Mouse (Mus musculus) embryo, embryonic 11.5 days (tissue): Measurements from ENCODE around the gene Gm10944.

ENCODE experiments used
- DNase-seq: peaks from one replicate; pipeline ENCODE4 v3.0.0-alpha.2; 2012; ENCODE audit warnings: low read depth, low spot score

The Gm10944 gene

DNA sequence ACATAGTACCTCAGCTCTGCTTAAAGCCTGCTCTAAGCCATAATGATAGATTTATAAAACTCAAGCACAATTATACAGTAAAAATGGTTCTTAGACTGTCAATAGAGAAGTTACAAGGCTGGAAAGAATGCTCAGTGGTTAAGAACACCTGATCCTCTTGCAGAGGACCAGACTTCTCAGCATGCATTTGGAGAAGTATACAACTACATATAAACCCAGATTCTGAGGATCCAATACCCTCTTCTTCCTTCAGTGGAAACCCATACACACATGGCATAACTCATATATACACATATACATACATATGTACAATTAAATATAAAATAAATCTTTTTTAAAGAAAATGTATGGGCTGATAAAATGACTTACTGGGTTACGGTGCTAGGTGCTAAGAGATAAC lies at the start of gene Gm10944:
TSS of gene Gm10944 (plus strand) at position 301 of the 400 bp plus-strand sequence.
- no peak for DNase-seq

DNA sequence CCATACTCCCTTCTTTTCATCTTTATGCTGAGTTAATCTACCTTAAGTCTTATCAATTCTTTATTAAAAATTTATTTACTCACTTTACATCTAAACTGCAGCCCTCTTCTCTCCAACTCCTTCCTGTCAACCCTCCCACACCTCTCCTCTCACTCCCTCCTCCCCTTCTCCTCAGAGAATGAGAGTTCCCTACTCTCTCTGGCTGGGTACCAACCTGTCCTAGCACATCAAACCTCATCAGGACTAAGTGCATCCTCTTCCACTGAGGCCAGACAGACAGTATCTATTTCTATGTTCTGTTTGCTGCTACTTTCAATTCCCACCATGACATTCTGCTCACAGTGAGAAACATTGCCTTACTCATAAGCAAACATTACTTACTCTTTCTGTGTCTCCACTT lies 25.2 kb upstream of the Gm10944 start:
- DNase-seq: no peak

DNA sequence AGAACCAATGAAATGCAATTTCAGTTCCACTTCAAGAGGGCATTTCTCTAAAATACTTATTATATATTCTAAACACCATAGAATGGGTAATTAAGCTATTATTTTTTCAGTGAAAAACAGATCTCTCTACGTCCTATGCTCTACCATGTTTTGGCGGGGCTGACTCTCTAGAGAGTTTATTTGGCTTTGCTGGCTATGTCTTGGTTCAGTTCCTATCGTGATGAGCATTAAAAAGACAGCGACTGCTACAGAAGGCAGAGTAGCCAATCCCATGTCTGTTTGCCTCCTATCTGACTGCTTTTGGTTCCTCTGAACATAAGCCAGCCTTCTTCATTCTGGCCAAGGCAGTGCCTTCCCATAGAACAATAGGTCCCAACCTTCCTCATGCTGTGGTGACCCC lies 24.5 kb upstream of the Gm10944 start:
- no peak for DNase-seq

DNA sequence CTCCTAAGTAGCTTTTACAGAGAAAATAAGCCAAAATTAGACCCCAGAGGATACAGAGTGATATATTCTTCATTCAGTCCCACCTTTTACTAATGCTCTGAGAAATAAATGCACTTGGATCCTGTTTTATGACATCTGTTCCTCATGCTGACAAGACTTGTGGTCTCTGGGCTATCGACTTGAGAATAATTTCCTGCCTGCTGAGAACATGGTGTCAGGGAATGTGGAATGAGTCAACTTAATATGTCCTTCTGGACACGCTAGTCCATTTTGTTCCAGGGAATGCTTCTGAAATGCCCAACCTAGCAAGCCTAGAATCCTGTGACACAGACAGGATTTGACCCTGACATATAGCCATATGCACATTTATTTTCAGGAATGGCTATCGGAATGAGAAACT lies 22.0 kb upstream of the Gm10944 start:
- no peak for DNase-seq

DNA sequence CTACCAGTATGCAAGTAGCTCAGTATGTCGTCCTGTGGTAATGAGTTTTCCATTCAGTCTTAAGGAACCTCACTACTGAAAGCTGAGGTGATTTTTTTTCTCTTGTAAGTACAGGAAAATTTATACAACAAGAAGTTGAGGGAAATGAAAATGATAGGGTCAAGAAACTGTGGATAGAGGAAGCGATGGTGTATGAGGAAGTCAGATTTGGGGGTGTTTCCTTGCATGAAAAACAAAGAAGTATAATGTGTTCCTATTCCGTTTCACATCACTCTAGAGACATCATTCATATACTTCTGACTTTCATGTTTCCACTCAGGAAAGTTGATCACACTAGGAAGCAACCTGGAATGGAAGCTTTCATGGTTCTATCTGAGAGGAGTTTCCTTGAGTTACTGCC lies 21.2 kb upstream of the Gm10944 start:
- no peak for DNase-seq

DNA sequence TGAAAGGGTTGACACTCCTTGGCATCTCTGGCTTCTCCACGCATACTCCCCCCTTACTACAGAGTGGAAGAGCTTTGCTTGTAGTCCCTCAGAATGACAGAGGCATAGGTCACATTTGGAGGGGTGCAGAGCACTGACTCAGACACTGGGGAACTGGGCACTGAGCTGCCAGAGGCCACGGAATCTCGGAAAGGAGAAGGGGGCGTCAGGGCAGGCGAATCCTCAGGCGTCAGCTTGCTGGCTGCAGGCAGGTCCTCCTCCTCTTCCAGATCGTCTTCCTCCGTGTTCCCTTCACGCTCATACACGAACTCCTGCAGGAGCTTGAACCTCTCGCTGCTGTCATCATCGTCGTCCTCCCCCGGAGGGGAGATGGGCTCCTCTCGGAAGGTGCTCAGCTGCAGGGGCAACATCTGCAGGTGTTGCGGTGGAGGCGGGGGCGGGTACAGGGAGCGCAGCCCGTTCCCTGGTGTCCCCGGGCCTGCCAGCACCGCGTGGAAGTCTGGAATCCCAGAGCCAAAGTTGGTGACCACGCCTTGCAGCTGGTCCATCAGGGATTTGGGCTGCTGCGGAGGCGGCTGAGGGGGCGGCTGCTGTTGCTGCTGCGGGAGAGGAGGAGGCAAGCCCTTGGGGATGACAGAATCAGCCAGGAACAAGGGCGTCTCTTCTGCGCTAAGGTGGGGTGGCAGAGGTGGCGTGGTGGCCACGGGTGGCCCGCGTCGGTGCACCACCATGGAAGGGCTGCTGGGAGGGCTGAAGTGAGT lies 7.9 kb downstream of the Gm10944 start:
- DNase-seq: peak; percentile 5

DNA sequence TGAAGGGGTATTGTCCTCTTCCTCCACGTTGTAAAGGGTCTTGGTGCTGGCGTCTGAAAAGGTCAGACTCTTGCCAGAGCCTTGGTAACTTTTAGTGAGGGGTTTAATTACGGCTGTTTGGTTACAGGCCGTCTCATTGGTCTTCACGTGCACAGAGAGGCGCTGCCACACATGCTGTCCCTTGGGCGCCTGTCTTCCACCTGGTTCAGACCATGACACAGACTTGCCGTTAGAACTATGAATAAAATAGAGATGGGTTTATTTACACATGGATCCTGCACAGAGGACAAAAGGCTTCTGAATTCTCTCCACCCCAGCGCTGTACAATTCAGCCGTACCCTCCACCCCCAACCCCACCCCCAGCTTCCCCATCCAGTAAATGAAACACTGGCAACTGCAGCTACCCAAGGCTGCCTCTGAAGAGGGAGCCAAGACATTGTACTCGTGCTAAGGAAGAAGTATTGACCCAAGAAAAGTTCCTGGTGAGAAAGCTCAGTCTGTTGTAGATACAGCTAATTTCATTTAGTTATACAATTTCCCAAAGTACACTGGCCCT lies 8.6 kb downstream of the Gm10944 start:
- DNase-seq: no peak

DNA sequence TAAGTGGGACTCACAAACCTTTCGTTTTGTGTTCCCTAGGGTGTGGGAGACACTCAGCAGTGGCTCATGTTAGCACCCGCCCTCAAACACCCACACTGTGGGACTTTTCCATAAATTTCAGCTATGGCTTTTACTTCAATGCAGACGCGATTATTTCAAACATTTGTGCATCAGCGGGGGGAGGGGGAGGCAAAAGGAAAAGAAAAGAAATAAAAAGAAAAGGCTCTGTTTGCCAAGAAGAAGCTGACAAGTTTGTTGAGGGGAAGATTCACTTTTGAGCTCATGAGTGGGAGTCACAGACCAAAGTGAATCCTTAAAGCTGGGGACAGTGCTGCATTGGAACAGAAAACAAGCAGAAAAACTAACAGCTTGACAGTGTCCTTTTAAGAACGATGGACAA lies 16.3 kb downstream of the Gm10944 start:
- DNase-seq: no peak

DNA sequence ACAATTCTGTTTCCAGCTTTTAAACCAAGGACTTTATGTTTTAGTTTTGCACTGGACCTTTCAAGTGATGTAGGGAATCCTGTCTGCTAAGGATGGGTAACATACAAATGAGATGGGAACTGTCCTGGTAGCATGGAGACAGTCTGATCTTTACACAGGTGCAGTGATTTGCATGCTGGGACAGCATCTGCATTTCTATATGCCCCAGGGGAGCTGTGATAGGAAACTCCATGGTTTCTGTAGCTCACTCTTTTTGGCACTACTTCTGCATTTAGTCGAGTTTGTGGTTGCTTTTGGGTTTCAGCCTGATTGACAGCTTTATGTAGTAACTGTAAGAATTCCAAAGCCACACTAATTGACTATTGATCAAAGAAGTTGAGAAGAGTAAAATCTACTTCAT lies 19.8 kb downstream of the Gm10944 start:
- no peak for DNase-seq

DNA sequence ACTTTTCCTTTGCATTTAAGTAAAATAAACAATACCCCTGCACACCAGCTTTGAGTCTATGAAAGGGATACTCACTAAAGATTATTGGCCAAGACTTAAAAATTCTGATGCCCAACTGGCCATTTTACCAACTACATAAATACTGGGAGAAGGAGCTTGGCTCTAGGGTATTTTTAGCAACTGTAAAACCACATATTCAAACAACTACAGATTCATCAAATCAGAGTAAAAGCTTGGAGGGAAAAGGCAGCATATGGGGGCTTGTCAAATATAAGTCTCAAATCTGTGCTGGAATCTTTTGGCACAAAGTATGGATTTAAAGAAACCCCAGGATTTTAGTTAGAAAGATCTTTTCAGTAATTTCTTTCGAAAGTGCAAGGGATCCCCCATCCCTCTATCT lies 20.2 kb downstream of the Gm10944 start:
- no peak for DNase-seq

DNA sequence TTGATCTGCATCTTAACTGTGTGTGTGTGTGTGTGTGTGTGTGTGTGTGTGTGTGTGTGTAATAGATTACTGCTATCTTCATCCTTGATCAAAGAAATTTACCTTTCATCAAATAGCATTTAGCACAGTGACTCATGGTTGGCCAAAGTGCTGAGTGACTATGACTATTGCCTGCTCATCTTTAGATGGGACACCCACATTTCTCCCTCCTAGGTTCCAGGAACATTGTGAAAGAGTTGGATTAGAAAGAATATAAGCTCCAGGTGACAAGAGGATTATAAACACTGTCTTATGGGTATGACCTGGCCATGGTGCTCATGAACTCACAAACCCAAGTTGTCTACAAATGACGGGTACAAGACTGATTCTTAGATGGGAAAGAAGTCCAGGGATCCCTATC lies 26.9 kb downstream of the Gm10944 start:
- no peak for DNase-seq

DNA sequence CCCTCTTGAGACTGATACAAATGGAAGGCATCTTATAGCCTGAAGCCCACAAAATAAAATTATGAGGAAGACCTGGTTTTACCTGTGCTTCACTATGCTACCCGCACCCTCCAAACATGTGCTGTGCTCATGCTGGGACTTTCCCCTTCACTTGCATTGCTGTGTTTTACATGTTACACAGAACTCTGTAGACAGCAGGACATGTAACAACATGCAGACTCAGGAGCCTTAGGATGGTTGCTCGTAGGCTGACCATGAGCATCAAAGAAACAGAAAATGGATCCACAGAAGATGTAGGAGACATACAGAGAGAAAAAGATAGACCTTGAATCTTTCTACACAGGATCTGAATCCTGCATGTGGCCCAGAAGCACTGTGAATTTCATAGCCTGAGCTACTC lies 29.2 kb downstream of the Gm10944 start:
- no peak for DNase-seq

DNA sequence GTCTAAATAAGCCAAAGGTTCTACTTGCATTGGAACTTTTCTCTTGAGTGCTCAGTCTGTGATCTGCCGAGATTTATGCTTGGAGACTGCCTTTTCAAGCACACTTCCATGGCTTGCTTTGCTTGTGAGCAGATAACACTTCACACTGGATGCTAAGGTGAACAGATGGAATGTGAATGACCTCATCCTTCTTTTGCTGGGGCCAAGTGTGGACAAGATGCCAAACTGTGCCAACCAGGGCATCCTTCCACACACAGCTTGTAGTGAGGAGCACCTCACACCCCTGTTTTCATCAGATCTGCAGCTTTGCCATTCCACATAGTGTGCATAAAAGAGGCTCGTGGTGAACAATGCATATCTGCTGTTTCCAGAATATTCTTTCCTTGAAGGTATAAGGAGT lies 29.7 kb downstream of the Gm10944 start:
- no peak for DNase-seq

DNA sequence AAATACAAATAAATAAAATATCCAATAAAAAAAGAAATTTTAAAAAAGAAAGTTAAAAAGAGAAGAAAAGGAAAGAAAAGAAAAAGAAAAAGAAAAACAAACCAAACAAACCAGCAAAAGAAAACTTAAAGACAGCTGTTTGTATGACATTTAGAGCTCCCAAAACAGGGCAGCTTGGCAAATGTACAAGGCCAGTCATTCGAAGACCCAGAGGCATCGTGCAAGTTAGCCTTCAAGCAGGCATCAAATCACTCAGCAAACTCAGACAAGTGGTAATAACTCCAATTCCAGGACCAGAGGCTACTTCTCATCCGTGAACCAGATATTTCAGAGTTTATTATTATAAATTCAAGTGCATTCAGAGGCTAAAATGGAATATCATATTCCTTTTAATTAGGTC lies 45.4 kb downstream of the Gm10944 start:
- no peak for DNase-seq
